8 mouse cellular contexts compared by ENCODE assay signal in the genomic region with DNA sequence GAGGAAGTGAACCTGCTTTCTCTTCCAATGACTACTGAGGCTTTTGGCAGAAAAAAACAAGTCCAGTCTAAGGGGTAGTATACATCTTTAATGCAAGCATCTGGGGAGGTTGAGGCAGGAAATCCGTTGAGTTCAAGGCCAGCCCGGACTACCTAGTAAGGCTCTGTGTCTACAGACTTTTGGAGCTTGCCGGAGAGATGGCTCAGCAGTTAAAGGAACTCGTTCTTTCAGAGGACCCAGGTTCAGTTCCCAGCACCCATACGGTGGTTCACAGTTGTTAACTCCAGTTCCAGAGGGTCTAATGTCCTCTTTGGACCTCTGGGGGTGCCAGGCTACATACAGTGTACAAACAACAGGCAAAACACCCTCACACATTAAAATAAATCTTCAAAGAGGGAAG. TPM values are rescaled to one million over a fixed set of nuclear protein-coding genes. Genes with fewer than 3 reads are reported as not detected.
DNase-seq lines count a peak whose midpoint lies in the region; ATAC-seq and TF ChIP-seq lines count a peak whose summit lies in the region.

No protein-coding gene starts in this region.

- peaks cover 24% of the 10 kb centered on the region for H3K36me3 ChIP-seq in heart, embryonic 13.5 days
- no peaks in the 10 kb centered on the region; a peak in 2 of 4 replicates for H3K36me3 ChIP-seq in MEL (ENCODE audit: control insufficient read depth in 1 of 2, insufficient read depth in 2 of 2, low read length in 2 of 2)
- peaks cover 32% of the 10 kb centered on the region for H3K36me3 ChIP-seq in hindbrain, embryonic 10.5 days
- peaks cover 22% of the 10 kb centered on the region for H3K36me3 ChIP-seq in midbrain, embryonic 10.5 days

- no peak for TF ChIP-seq RAD21 in MEL (IDR thresholded peaks at IDR 0.05; ENCODE audit: low read depth, low read length)

- peaks cover 40% of the 10 kb centered on the region for H3K4me1 ChIP-seq in heart, embryonic 13.5 days
- peaks cover 0 to 6% of the 10 kb centered on the region in 2 experiments; a peak in 1 of 4 replicates for H3K4me1 ChIP-seq in MEL (ENCODE audit: control insufficient read depth in 1 of 2, insufficient read depth in 2 of 2, low read length in 2 of 2)
- H3K4me1 ChIP-seq in hindbrain, embryonic 10.5 days (replicated peaks): peaks cover 31% of the 10 kb centered on the region
- peaks cover 28% of the 10 kb centered on the region for H3K4me1 ChIP-seq in midbrain, embryonic 10.5 days

- H3K4me3 ChIP-seq in heart, embryonic 13.5 days: peak overlapping the region; percentile 69
- H3K4me3 ChIP-seq in MEL (ENCODE audit: control insufficient read depth in 1 of 2, insufficient read depth in 1 of 2, low read depth in 2 of 2, low read length in 2 of 2): peak overlapping the region; percentile 64 to 84
- peak overlapping the region; percentile 68 for H3K4me3 ChIP-seq in hindbrain, embryonic 10.5 days
- H3K4me3 ChIP-seq in midbrain, embryonic 10.5 days: peak overlapping the region; percentile 69

- H3K9ac ChIP-seq in heart, embryonic 13.5 days: peak overlapping the region; percentile 88
- peak overlapping the region; percentile 87 for H3K9ac ChIP-seq in MEL (ENCODE audit: control insufficient read depth, low read depth, low read length, poor library complexity, severe bottlenecking)

- DNase-seq in heart, postnatal 4 days: no peak
- DNase-seq in MEL (ENCODE audit: low read depth, low spot score): no peak
- no peak for DNase-seq in hindbrain, embryonic 10.5 days (ENCODE audit: low spot score)
- DNase-seq in midbrain, embryonic 10.5 days (ENCODE audit: low spot score): no peak
- no peak for DNase-seq in ovary, adult 18-20 months (ENCODE audit: low spot score)
- no peak for DNase-seq in thymus, postnatal 10 days (ENCODE audit: low spot score in 2 of 2)
- DNase-seq in gastrocnemius, postnatal 36 days: no peak

- H3K79me2 ChIP-seq in MEL (ENCODE audit: control insufficient read depth, insufficient read depth, low read length, poor library complexity): peaks cover 4% of the 10 kb centered on the region; the same call in 1 of the 2 replicates

- TF ChIP-seq POLR2A in MEL (IDR thresholded peaks at IDR 0.05; ENCODE audit: control insufficient read depth in 1 of 2, insufficient read depth in 1 of 2, low read depth in 1 of 2, low read length in 2 of 2, poor library complexity in 1 of 2): no peak

- peak overlapping the region; percentile 83 for H3K27ac ChIP-seq in heart, embryonic 13.5 days (replicated peaks)
- no peak overlapping the region for H3K27ac ChIP-seq in MEL (ENCODE audit: control insufficient read depth, low read depth, low read length)
- H3K27ac ChIP-seq in hindbrain, embryonic 10.5 days: peak overlapping the region; percentile 91
- H3K27ac ChIP-seq in midbrain, embryonic 10.5 days (replicated peaks): peak overlapping the region; percentile 91

- no peaks in the 10 kb centered on the region for H3K27me3 ChIP-seq in heart, embryonic 13.5 days (replicated peaks)
- H3K27me3 ChIP-seq in MEL (ENCODE audit: control insufficient read depth in 1 of 2, insufficient read depth in 2 of 2, low read length in 2 of 2): no peaks in the 10 kb centered on the region
- no peaks in the 10 kb centered on the region for H3K27me3 ChIP-seq in hindbrain, embryonic 10.5 days (ENCODE audit: insufficient read depth, poor library complexity, severe bottlenecking)
- no peaks in the 10 kb centered on the region for H3K27me3 ChIP-seq in midbrain, embryonic 10.5 days (ENCODE audit: low read depth, poor library complexity, severe bottlenecking)

- no peak for TF ChIP-seq EP300 in MEL (IDR thresholded peaks at IDR 0.05; ENCODE audit: low read depth in 1 of 2, low read length in 2 of 2)

- intact Hi-C loops in gastrocnemius, postnatal 36 days (cut with DNase I): no loop called here

- 89% methylated on average over 5 of the region's 5 CpGs for WGBS in heart, embryonic 13.5 days
- WGBS in hindbrain, embryonic 10.5 days: 96% methylated on average over 5 of the region's 5 CpGs
- WGBS in midbrain, embryonic 10.5 days: 92% methylated on average over 5 of the region's 5 CpGs

- TF ChIP-seq CTCF in MEL (IDR thresholded peaks at IDR 0.05 in 2 of 3, conservative IDR thresholded peaks at IDR 0.05 in 1 of 3; ENCODE audit: control insufficient read depth in 1 of 3, insufficient read depth in 1 of 3, low read depth in 2 of 3, low read length in 3 of 3, poor library complexity in 1 of 3, severe bottlenecking in 1 of 3): no peak

- ATAC-seq in heart, embryonic 13.5 days (ENCODE audit: extremely low read depth, insufficient number of reproducible peaks, low FRiP score, low TSS enrichment): no peak

- H3K9me3 ChIP-seq in heart, embryonic 13.5 days: no peaks in the 10 kb centered on the region
- no peaks in the 10 kb centered on the region for H3K9me3 ChIP-seq in MEL (replicated peaks; ENCODE audit: insufficient read depth, low read length)
- no peaks in the 10 kb centered on the region for H3K9me3 ChIP-seq in hindbrain, embryonic 10.5 days
- H3K9me3 ChIP-seq in midbrain, embryonic 10.5 days (replicated peaks): no peaks in the 10 kb centered on the region

- peak overlapping the region; percentile 91 for H3K4me2 ChIP-seq in heart, embryonic 13.5 days

TF ChIP-seq in MEL, 35 proteins besides CTCF, POLR2A, EP300 and RAD21:
- TF ChIP-seq ETS1 (IDR thresholded peaks at IDR 0.05; ENCODE audit: low read depth, low read length): no peak
- TF ChIP-seq POLR2AphosphoS5 (IDR thresholded peaks at IDR 0.05; ENCODE audit: borderline replicate concordance, low read depth, low read length): no peak
- no peak for TF ChIP-seq NELFE (IDR thresholded peaks at IDR 0.05; ENCODE audit: low read depth, low read length)
- TF ChIP-seq SIN3A (IDR thresholded peaks at IDR 0.05; ENCODE audit: low read length): no peak
- TF ChIP-seq RCOR1 (IDR thresholded peaks at IDR 0.05; ENCODE audit: low read depth, low read length): no peak
- TF ChIP-seq MYC (IDR thresholded peaks at IDR 0.05; ENCODE audit: low read depth, low read length): no peak
- TF ChIP-seq BHLHE40 (IDR thresholded peaks at IDR 0.05; ENCODE audit: borderline replicate concordance, low read depth, low read length): no peak

RNA-seq across cellular contexts. Expression of gene Iqcc, which starts 0.9 kb away (rescaled TPM):
- 20.4 and 23.6 TPM in 2 replicates for polyA plus RNA-seq in heart, embryonic 13.5 days (2015; fragmentation: Nextera tagmentation; extraction: Ambion mirVana)
- total RNA-seq in heart, postnatal 4 days (2021): 10 to 100 TPM in 1 of 2 experiments, 1 to 10 TPM in 1; 9.3 to 14.3 TPM
- 13.6 and 15.4 TPM in 2 replicates for total RNA-seq in MEL (2012; rRNA removed)
- polyA plus RNA-seq in MEL (2012; ENCODE audit: insufficient read depth in 1 of 2, insufficient read length in 2 of 2, low read depth in 1 of 2, low replicate concordance in 2 of 2, missing spikeins in 1 of 2): 10 to 100 TPM in 1 of 2 experiments, not detected in 1; 18.5 TPM
- polyA plus RNA-seq in hindbrain, embryonic 10.5 days (2016; fragmentation: Nextera tagmentation; extraction: Ambion mirVana): 27.7 and 29.1 TPM in 2 replicates
- 30.6 and 32.8 TPM in 2 replicates for polyA plus RNA-seq in midbrain, embryonic 10.5 days (2016; fragmentation: Nextera tagmentation; extraction: Ambion mirVana)
- total RNA-seq in gastrocnemius, postnatal 36 days (2021): 1 to 10 TPM; 6.5 to 9.8 TPM

RNA-seq across cellular contexts. Expression of gene Dcdc2b, which starts 4.0 kb away (rescaled TPM):
- polyA plus RNA-seq in heart, embryonic 13.5 days (2015; fragmentation: Nextera tagmentation; extraction: Ambion mirVana): 1.3 and 1.6 TPM in 2 replicates
- under 1 TPM; 0.27 to 0.76 TPM for total RNA-seq in heart, postnatal 4 days (2021)
- 0.26 TPM in 1 of 2 replicates, not detected in the other for total RNA-seq in MEL (2012; rRNA removed)
- 1 to 10 TPM in 1 of 2 experiments, not detected in 1; 1.3 TPM for polyA plus RNA-seq in MEL (2012; ENCODE audit: insufficient read depth in 1 of 2, insufficient read length in 2 of 2, low read depth in 1 of 2, low replicate concordance in 2 of 2, missing spikeins in 1 of 2)
- 0.90 and 1.3 TPM in 2 replicates for polyA plus RNA-seq in hindbrain, embryonic 10.5 days (2016; fragmentation: Nextera tagmentation; extraction: Ambion mirVana)
- 2.1 and 2.9 TPM in 2 replicates for polyA plus RNA-seq in midbrain, embryonic 10.5 days (2016; fragmentation: Nextera tagmentation; extraction: Ambion mirVana)
- under 1 TPM; 0.51 to 0.62 TPM for total RNA-seq in gastrocnemius, postnatal 36 days (2021)

RNA-seq across cellular contexts. Expression of gene Ccdc28b, which starts 5.7 kb away (rescaled TPM):
- polyA plus RNA-seq in heart, embryonic 13.5 days (2015; fragmentation: Nextera tagmentation; extraction: Ambion mirVana): 41.1 and 46.1 TPM in 2 replicates
- 10 to 100 TPM; 30.9 to 33.3 TPM for total RNA-seq in heart, postnatal 4 days (2021)
- total RNA-seq in MEL (2012; rRNA removed): 18.3 and 21.4 TPM in 2 replicates
- 10 to 100 TPM in 1 of 2 experiments, not detected in 1; 29.1 TPM for polyA plus RNA-seq in MEL (2012; ENCODE audit: insufficient read depth in 1 of 2, insufficient read length in 2 of 2, low read depth in 1 of 2, low replicate concordance in 2 of 2, missing spikeins in 1 of 2)
- polyA plus RNA-seq in hindbrain, embryonic 10.5 days (2016; fragmentation: Nextera tagmentation; extraction: Ambion mirVana): 53.2 and 75.0 TPM in 2 replicates
- polyA plus RNA-seq in midbrain, embryonic 10.5 days (2016; fragmentation: Nextera tagmentation; extraction: Ambion mirVana): 58.6 and 74.5 TPM in 2 replicates
- 10 to 100 TPM; 41.0 to 44.5 TPM for total RNA-seq in gastrocnemius, postnatal 36 days (2021)

RNA-seq across cellular contexts. Expression of gene Tmem234, which starts 17.6 kb away (rescaled TPM):
- polyA plus RNA-seq in heart, embryonic 13.5 days (2015; fragmentation: Nextera tagmentation; extraction: Ambion mirVana): 160 and 179 TPM in 2 replicates
- total RNA-seq in heart, postnatal 4 days (2021): 10 to 100 TPM; 64.8 to 72.1 TPM
- total RNA-seq in MEL (2012; rRNA removed): 140 and 148 TPM in 2 replicates
- 100 to 1,000 TPM in 1 of 2 experiments, not detected in 1; 220 TPM for polyA plus RNA-seq in MEL (2012; ENCODE audit: insufficient read depth in 1 of 2, insufficient read length in 2 of 2, low read depth in 1 of 2, low replicate concordance in 2 of 2, missing spikeins in 1 of 2)
- 226 and 229 TPM in 2 replicates for polyA plus RNA-seq in hindbrain, embryonic 10.5 days (2016; fragmentation: Nextera tagmentation; extraction: Ambion mirVana)
- polyA plus RNA-seq in midbrain, embryonic 10.5 days (2016; fragmentation: Nextera tagmentation; extraction: Ambion mirVana): 226 and 231 TPM in 2 replicates
- total RNA-seq in gastrocnemius, postnatal 36 days (2021): 10 to 100 TPM; 29.3 to 30.0 TPM

RNA-seq across cellular contexts. Expression of gene Eif3i, which starts 17.6 kb away (rescaled TPM):
- 169 and 189 TPM in 2 replicates for polyA plus RNA-seq in heart, embryonic 13.5 days (2015; fragmentation: Nextera tagmentation; extraction: Ambion mirVana)
- 100 to 1,000 TPM; 146 to 160 TPM for total RNA-seq in heart, postnatal 4 days (2021)
- total RNA-seq in MEL (2012; rRNA removed): 766 and 806 TPM in 2 replicates
- 100 to 1,000 TPM; 396 to 730 TPM for polyA plus RNA-seq in MEL (2012; ENCODE audit: insufficient read depth in 1 of 2, insufficient read length in 2 of 2, low read depth in 1 of 2, low replicate concordance in 2 of 2, missing spikeins in 1 of 2)
- polyA plus RNA-seq in hindbrain, embryonic 10.5 days (2016; fragmentation: Nextera tagmentation; extraction: Ambion mirVana): 268 and 293 TPM in 2 replicates
- polyA plus RNA-seq in midbrain, embryonic 10.5 days (2016; fragmentation: Nextera tagmentation; extraction: Ambion mirVana): 261 and 293 TPM in 2 replicates
- 100 to 1,000 TPM; 116 to 135 TPM for total RNA-seq in gastrocnemius, postnatal 36 days (2021)
